Mouse (Mus musculus): ENCODE results near the gene D630045J12Rik. TPM values are rescaled to one million over a fixed set of nuclear protein-coding genes. Genes with fewer than 3 reads are reported as not detected.
A peak's percentile ranks its signal among the peaks of the same experiment; 100 is the strongest.

The D630045J12Rik gene
- total RNA-seq, 2 experiments from 2014 or later, result 0.92 to 1.6 TPM

GRCm38 (mm10) chr6:38244167-38244566 lies 9.6 kb downstream of the D630045J12Rik start:
- intact Hi-C loops (cut with DNase I), result no loop called here
- DNase-seq, result no peak

GRCm38 (mm10) chr6:38242833-38243232 lies 11.0 kb downstream of the D630045J12Rik start:
- intact Hi-C loops (cut with DNase I), result no loop called here
- DNase-seq, result no peak

- DNase-seq, result no peak
- intact Hi-C loops (cut with DNase I), result no loop called here
Observed at GRCm38 (mm10) chr6:38242295-38242830, 11.4 kb downstream of the D630045J12Rik start.

GRCm38 (mm10) chr6:38241508-38241907 lies 12.3 kb downstream of the D630045J12Rik start:
- no peak for DNase-seq
- intact Hi-C loops (cut with DNase I), result no loop called here

GRCm38 (mm10) chr6:38240618-38241017 lies 13.2 kb downstream of the D630045J12Rik start:
- intact Hi-C loops (cut with DNase I), result no loop called here
- DNase-seq, result no peak

GRCm38 (mm10) chr6:38238382-38238781 lies 15.4 kb downstream of the D630045J12Rik start:
- intact Hi-C loops (cut with DNase I), result no loop called here
- DNase-seq, result no peak

- no peak for DNase-seq
- intact Hi-C loops (cut with DNase I), result no loop called here
Observed at GRCm38 (mm10) chr6:38235991-38236658, 17.7 kb downstream of the D630045J12Rik start.

- no peak for DNase-seq
- intact Hi-C loops (cut with DNase I), result no loop called here
Observed at GRCm38 (mm10) chr6:38233803-38234202, 20.0 kb downstream of the D630045J12Rik start.

GRCm38 (mm10) chr6:38232917-38233316 lies 20.9 kb downstream of the D630045J12Rik start:
- intact Hi-C loops (cut with DNase I), result no loop called here
- DNase-seq, result no peak

GRCm38 (mm10) chr6:38231994-38232393 lies 21.8 kb downstream of the D630045J12Rik start:
- intact Hi-C loops (cut with DNase I), result no loop called here
- DNase-seq, result no peak

- intact Hi-C loops (cut with DNase I), result no loop called here
- no peak for DNase-seq
Observed at GRCm38 (mm10) chr6:38224079-38224478, 29.7 kb downstream of the D630045J12Rik start.

- DNase-seq, result no peak
- intact Hi-C loops (cut with DNase I), result no loop called here
Observed at GRCm38 (mm10) chr6:38219261-38219660, 34.5 kb downstream of the D630045J12Rik start.

GRCm38 (mm10) chr6:38215448-38216110 lies 38.2 kb downstream of the D630045J12Rik start:
- DNase-seq, result no peak
- intact Hi-C loops (cut with DNase I), result no loop called here

- intact Hi-C loops (cut with DNase I), result no loop called here
- DNase-seq, result no peak
Observed at GRCm38 (mm10) chr6:38207621-38208020, 46.2 kb downstream of the D630045J12Rik start.

- DNase-seq, result no peak
- intact Hi-C loops (cut with DNase I), result no loop called here
Observed at GRCm38 (mm10) chr6:38206941-38207531, 46.8 kb downstream of the D630045J12Rik start.

GRCm38 (mm10) chr6:38205375-38205774 lies 48.4 kb downstream of the D630045J12Rik start:
- no peak for DNase-seq
- intact Hi-C loops (cut with DNase I), result no loop called here

- intact Hi-C loops (cut with DNase I), result no loop called here
- DNase-seq, result no peak
Observed at GRCm38 (mm10) chr6:38203820-38204219, 50.0 kb downstream of the D630045J12Rik start.

- intact Hi-C loops (cut with DNase I), result no loop called here
- no peak for DNase-seq
Observed at GRCm38 (mm10) chr6:38202816-38203215, 51.0 kb downstream of the D630045J12Rik start.

GRCm38 (mm10) chr6:38201495-38201894 lies 52.3 kb downstream of the D630045J12Rik start:
- intact Hi-C loops (cut with DNase I), result no loop called here
- DNase-seq, result no peak

GRCm38 (mm10) chr6:38199599-38199998 lies 54.2 kb downstream of the D630045J12Rik start:
- intact Hi-C loops (cut with DNase I), result no loop called here
- peak in 1 of 2 experiments; percentile 18 for DNase-seq

- DNase-seq, result no peak
- intact Hi-C loops (cut with DNase I), result no loop called here
Observed at GRCm38 (mm10) chr6:38198727-38199126, 55.1 kb downstream of the D630045J12Rik start.

All from heart, postnatal 36 days (tissue).